Mouse (Mus musculus) heart, adult 2 months (tissue): ENCODE measurements around the gene Gyg.

Experiments used
- CTCF ChIP-seq: fragments of 200-600 bp; IDR thresholded peaks from 2 replicates; pipeline ENCODE4 v1.8.1; 2022; ENCODE audit warnings: antibody characterized with exemption, mild to moderate bottlenecking, moderate library complexity
- EP300 ChIP-seq: fragments of 200-500 bp; IDR thresholded peaks from 2 replicates; pipeline ENCODE4 v1.6.1; 2011; ENCODE audit warnings: low read depth, low read length, control low read depth; ENCODE audit not compliant: insufficient read depth
- POLR2A ChIP-seq: fragments of 200-500 bp; IDR thresholded peaks from 2 replicates; pipeline ENCODE4 v1.6.1; 2011; ENCODE audit warnings: mild to moderate bottlenecking, low read depth, low read length, control low read depth; ENCODE audit not compliant: insufficient read depth

- TF ChIP-seq CTCF (0 out of 2 replicates have a peak, but pooled peaks have one; percentile 3), POLR2A (no peak), EP300 (peak; percentile 66; the same call in 1 of the 2 replicates)
These were observed 24.4 kb downstream of the Gyg start for GRCm38 (mm10) chr3:20130456-20131349.
